Mouse (Mus musculus) adrenal gland, adult 8-10 months (tissue): ENCODE data around the gene Ryr2. TPM values are rescaled to one million over a fixed set of nuclear protein-coding genes. Genes with fewer than 3 reads are reported as not detected.

Source experiments
- DNase-seq: peaks from one replicate; pipeline ENCODE4 v3.0.0; 2022
- total RNA-seq, 4 experiments: library from RNA; stranded (reverse); gene quantifications; 2 replicates each; pipeline ENCODE4 v1.2.4; 2022

Gene Ryr2
- total RNA-seq, 4 experiments from 2014 or later: 12.9 to 33.9 (median 20.0) TPM

- no peak for DNase-seq
Measured at GRCm38 (mm10) chr13:12036834-12037233, 69.9 kb downstream of the Ryr2 start.

GRCm38 (mm10) chr13:12033914-12034313 is 72.8 kb downstream of the Ryr2 start:
- no peak for DNase-seq

GRCm38 (mm10) chr13:12033272-12033671 is 73.5 kb downstream of the Ryr2 start:
- DNase-seq: no peak

GRCm38 (mm10) chr13:12029841-12030240 is 76.9 kb downstream of the Ryr2 start:
- DNase-seq: peak; percentile 45

- no peak for DNase-seq
Measured at GRCm38 (mm10) chr13:12029326-12029725, 77.4 kb downstream of the Ryr2 start.

- DNase-seq: no peak
Measured at GRCm38 (mm10) chr13:12018046-12018445, 88.7 kb downstream of the Ryr2 start.

- no peak for DNase-seq
Measured at GRCm38 (mm10) chr13:12013986-12014385, 92.8 kb downstream of the Ryr2 start.

GRCm38 (mm10) chr13:12008995-12009689 is 97.6 kb downstream of the Ryr2 start:
- DNase-seq: no peak

GRCm38 (mm10) chr13:12007579-12007978 is 99.2 kb downstream of the Ryr2 start:
- DNase-seq: no peak

GRCm38 (mm10) chr13:12001891-12002294 is 104.9 kb downstream of the Ryr2 start:
- no peak for DNase-seq

- no peak for DNase-seq
Measured at GRCm38 (mm10) chr13:11999851-12000250, 106.9 kb downstream of the Ryr2 start.

- DNase-seq: no peak
Measured at GRCm38 (mm10) chr13:11997366-11997765, 109.4 kb downstream of the Ryr2 start.

GRCm38 (mm10) chr13:11987556-11987955 is 119.2 kb downstream of the Ryr2 start:
- peak; percentile 20 for DNase-seq

GRCm38 (mm10) chr13:11985056-11985455 is 121.7 kb downstream of the Ryr2 start:
- no peak for DNase-seq

- no peak for DNase-seq
Measured at GRCm38 (mm10) chr13:11978997-11979396, 127.7 kb downstream of the Ryr2 start.

- DNase-seq: no peak
Measured at GRCm38 (mm10) chr13:11978359-11978758, 128.4 kb downstream of the Ryr2 start.

GRCm38 (mm10) chr13:11977606-11978005 is 129.1 kb downstream of the Ryr2 start:
- DNase-seq: no peak

GRCm38 (mm10) chr13:11964391-11964790 is 142.4 kb downstream of the Ryr2 start:
- no peak for DNase-seq

GRCm38 (mm10) chr13:11959488-11960174 is 147.1 kb downstream of the Ryr2 start:
- no peak for DNase-seq

GRCm38 (mm10) chr13:11958854-11959253 is 147.9 kb downstream of the Ryr2 start:
- DNase-seq: no peak

GRCm38 (mm10) chr13:11958271-11958670 is 148.5 kb downstream of the Ryr2 start:
- no peak for DNase-seq

GRCm38 (mm10) chr13:11951951-11952350 is 154.8 kb downstream of the Ryr2 start:
- no peak for DNase-seq

- DNase-seq: no peak
Measured at GRCm38 (mm10) chr13:11945740-11946139, 161.0 kb downstream of the Ryr2 start.

- no peak for DNase-seq
Measured at GRCm38 (mm10) chr13:11941724-11942123, 165.0 kb downstream of the Ryr2 start.
